Mouse (Mus musculus) stomach, embryonic 16.5 days (tissue): Measurements from ENCODE around the gene Cdkal1. TPM values are rescaled to one million over a fixed set of nuclear protein-coding genes. Genes with fewer than 3 reads are reported as not detected.

Experiments
- ATAC-seq: fragments of 200-750 bp; cut with Nextera tagmentation; 2 replicates; pipeline ENCODE4 v1.8.0; 2017; ENCODE audit warnings: moderate number of reproducible peaks, moderate TSS enrichment; ENCODE audit not compliant: insufficient read depth, low FRiP score
- H3K27ac ChIP-seq: fragments of 300-500 bp; sonication (generic); 2 replicates; pipeline ENCODE4 v1.5.1; 2014; ENCODE audit warnings: low read length
- H3K27me3 ChIP-seq: fragments of 300-500 bp; sonication (generic); 2 replicates; pipeline ENCODE4 v1.6.1; 2014; ENCODE audit warnings: low read length, control low read depth, mixed read lengths; ENCODE audit not compliant: control insufficient read depth, insufficient read depth
- H3K36me3 ChIP-seq: fragments of 300-500 bp; sonication (generic); 2 replicates; pipeline ENCODE4 v1.6.1; 2014; ENCODE audit warnings: low read length; ENCODE audit not compliant: control insufficient read depth, insufficient read depth
- H3K4me1 ChIP-seq: fragments of 300-500 bp; sonication (generic); 2 replicates; pipeline ENCODE4 v1.6.1; 2014; ENCODE audit warnings: low read length, control low read depth, mixed read lengths; ENCODE audit not compliant: control insufficient read depth, insufficient read depth
- H3K4me2 ChIP-seq: fragments of 300-500 bp; sonication (generic); 2 replicates; pipeline ENCODE4 v1.6.1; 2014; ENCODE audit warnings: low read depth, low read length, mixed read lengths
- H3K4me3 ChIP-seq: fragments of 300-500 bp; sonication (generic); replicated peaks from 2 replicates; pipeline ENCODE4 v1.5.1; 2014; ENCODE audit warnings: mild to moderate bottlenecking, low read length
- H3K9ac ChIP-seq: fragments of 300-500 bp; sonication (generic); 2 replicates; pipeline ENCODE4 v1.6.1; 2014; ENCODE audit warnings: low read length
- H3K9me3 ChIP-seq: fragments of 300-500 bp; sonication (generic); replicated peaks from 2 replicates; pipeline ENCODE4 v1.6.1; 2016; ENCODE audit warnings: low read length, control low read depth; ENCODE audit not compliant: control insufficient read depth
- WGBS: fragments of 180-500 bp; shearing (Covaris S2); extraction: QIAGEN DNeasy Blood & Tissue Kit; methylation state at CpG from one replicate; pipeline ENCODE4 v1.1.7; 2014; 5-methylcytosine and 5-hydroxymethylcytosine counted together
- polyA plus RNA-seq: library from polyadenylated mRNA; unstranded; fragments of >200 nt; fragmentation: Nextera tagmentation; extraction: Ambion mirVana; gene quantifications from 2 replicates; pipeline ENCODE4 v1.2.1, GENCODE M21; 2015

Gene Cdkal1
- polyA plus RNA-seq, 1 experiment from 2014 or later: 29.8 TPM

- Histone ChIP-seq H3K9me3 (no peaks in the 10 kb centered on the region), H3K9ac (no peak overlapping the region; the same call in 1 of the 2 replicates), H3K4me1 (peaks cover 9% of the 10 kb centered on the region), H3K27me3 (no peaks in the 10 kb centered on the region), H3K4me3 (no peak overlapping the region), H3K27ac (no peak overlapping the region), H3K36me3 (no peaks in the 10 kb centered on the region), H3K4me2 (no peak overlapping the region)
- WGBS: 23% methylated on average over 5 of the region's 5 CpGs
- ATAC-seq: peak; percentile 77
Measured at GRCm38 (mm10) chr13:29628607-29629006, 226.9 kb downstream of the Cdkal1 start.

GRCm38 (mm10) chr13:29627438-29628124 is 227.9 kb downstream of the Cdkal1 start:
- 78% methylated on average over 7 of the region's 7 CpGs for WGBS
- 0 out of 2 replicates have a peak, but pooled peaks have one; percentile 21 for ATAC-seq
- H3K4me3 ChIP-seq: no peak overlapping the region
- peaks cover 9% of the 10 kb centered on the region for H3K4me1 ChIP-seq
- H3K27ac ChIP-seq: peak overlapping the region; percentile 23; the same call in 1 of the 2 replicates
- H3K4me2 ChIP-seq: no peak overlapping the region
- H3K9ac ChIP-seq: no peak overlapping the region
- H3K27me3 ChIP-seq: no peaks in the 10 kb centered on the region
- H3K9me3 ChIP-seq: no peaks in the 10 kb centered on the region
- H3K36me3 ChIP-seq: no peaks in the 10 kb centered on the region

- 37% methylated on average over 1 of the region's 1 CpGs for WGBS
- Histone ChIP-seq H3K4me3 (no peak overlapping the region), H3K36me3 (no peaks in the 10 kb centered on the region), H3K27me3 (no peaks in the 10 kb centered on the region), H3K9me3 (no peaks in the 10 kb centered on the region), H3K27ac (no peak overlapping the region), H3K4me2 (no peak overlapping the region), H3K9ac (no peak overlapping the region), H3K4me1 (peaks cover 13% of the 10 kb centered on the region)
- no peak for ATAC-seq
Measured at GRCm38 (mm10) chr13:29624929-29625328, 230.5 kb downstream of the Cdkal1 start.

- H3K27ac ChIP-seq: no peak overlapping the region
- no peak overlapping the region for H3K4me3 ChIP-seq
- WGBS: 82% methylated on average over 1 of the region's 1 CpGs
- peaks cover 13% of the 10 kb centered on the region for H3K4me1 ChIP-seq
- no peak overlapping the region for H3K9ac ChIP-seq
- H3K36me3 ChIP-seq: no peaks in the 10 kb centered on the region
- no peaks in the 10 kb centered on the region for H3K27me3 ChIP-seq
- no peak for ATAC-seq
- H3K9me3 ChIP-seq: no peaks in the 10 kb centered on the region
- no peak overlapping the region for H3K4me2 ChIP-seq
Measured at GRCm38 (mm10) chr13:29623636-29624239, 231.7 kb downstream of the Cdkal1 start.

- 46% methylated on average over 7 of the region's 7 CpGs for WGBS
- Histone ChIP-seq H3K4me2 (no peak overlapping the region), H3K9ac (no peak overlapping the region), H3K36me3 (no peaks in the 10 kb centered on the region), H3K4me1 (peaks cover 4% of the 10 kb centered on the region; the same call in 1 of the 2 replicates), H3K27me3 (no peaks in the 10 kb centered on the region), H3K27ac (no peak overlapping the region), H3K4me3 (no peak overlapping the region), H3K9me3 (no peaks in the 10 kb centered on the region)
- ATAC-seq: no peak
Measured at GRCm38 (mm10) chr13:29621881-29622280, 233.6 kb downstream of the Cdkal1 start.

GRCm38 (mm10) chr13:29621363-29621762 is 234.1 kb downstream of the Cdkal1 start:
- WGBS: 63% methylated on average over 1 of the region's 1 CpGs
- H3K9me3 ChIP-seq: no peaks in the 10 kb centered on the region
- no peak overlapping the region for H3K9ac ChIP-seq
- H3K4me3 ChIP-seq: no peak overlapping the region
- no peak for ATAC-seq
- no peak overlapping the region for H3K4me2 ChIP-seq
- no peak overlapping the region for H3K27ac ChIP-seq
- H3K36me3 ChIP-seq: no peaks in the 10 kb centered on the region
- 0 out of 2 replicates have a peak, but pooled peaks cover 4% of the 10 kb centered on the region for H3K4me1 ChIP-seq
- H3K27me3 ChIP-seq: no peaks in the 10 kb centered on the region

GRCm38 (mm10) chr13:29620826-29621225 is 234.6 kb downstream of the Cdkal1 start:
- Histone ChIP-seq H3K4me3 (no peak overlapping the region), H3K4me2 (no peak overlapping the region), H3K27ac (no peak overlapping the region), H3K27me3 (no peaks in the 10 kb centered on the region), H3K9me3 (no peaks in the 10 kb centered on the region), H3K36me3 (no peaks in the 10 kb centered on the region), H3K4me1 (0 out of 2 replicates have a peak, but pooled peaks cover 4% of the 10 kb centered on the region), H3K9ac (no peak overlapping the region)
- WGBS: 36% methylated on average over 7 of the region's 7 CpGs
- ATAC-seq: no peak

- H3K9me3 ChIP-seq: no peaks in the 10 kb centered on the region
Measured at GRCm38 (mm10) chr13:29616654-29617171, 238.8 kb downstream of the Cdkal1 start.

GRCm38 (mm10) chr13:29615987-29616386 is 239.5 kb downstream of the Cdkal1 start:
- no peak for ATAC-seq
- WGBS: 81% methylated on average over 3 of the region's 3 CpGs

More at GRCm38 (mm10) chr13:29616654-29617171, 238.8 kb downstream of the Cdkal1 start:
- Histone ChIP-seq H3K9ac (no peak overlapping the region), H3K4me2 (no peak overlapping the region), H3K27ac (no peak overlapping the region), H3K27me3 (no peaks in the 10 kb centered on the region), H3K4me3 (no peak overlapping the region), H3K4me1 (0 out of 2 replicates have a peak, but pooled peaks cover 4% of the 10 kb centered on the region), H3K36me3 (no peaks in the 10 kb centered on the region)
- WGBS: 79% methylated on average over 3 of the region's 3 CpGs
- no peak for ATAC-seq

More at GRCm38 (mm10) chr13:29615987-29616386, 239.5 kb downstream of the Cdkal1 start:
- Histone ChIP-seq H3K4me1 (peaks cover 4% of the 10 kb centered on the region; the same call in 1 of the 2 replicates), H3K4me2 (no peak overlapping the region), H3K9ac (no peak overlapping the region), H3K27ac (no peak overlapping the region), H3K27me3 (no peaks in the 10 kb centered on the region), H3K9me3 (no peaks in the 10 kb centered on the region), H3K36me3 (no peaks in the 10 kb centered on the region), H3K4me3 (no peak overlapping the region)
